In genomic region chr11:82387711-82388341, GRCm38 (mm10) we compare ENCODE assay signal across 8 mouse cellular contexts. TPM values are rescaled to one million over a fixed set of nuclear protein-coding genes. Genes with fewer than 3 reads are reported as not detected.
DNase-seq lines count a peak whose midpoint lies in the region; ATAC-seq lines count a peak whose summit lies in the region.

No protein-coding gene starts in this region.

- H3K9ac ChIP-seq in lung, embryonic 15.5 days = no peak overlapping the region
- peak overlapping the region; percentile 61 for H3K9ac ChIP-seq in forebrain, embryonic 14.5 days (ENCODE audit: low read length)
- no peak overlapping the region for H3K9ac ChIP-seq in limb, embryonic 15.5 days

- H3K4me3 ChIP-seq in lung, embryonic 15.5 days = peak overlapping the region; percentile 49
- peak overlapping the region; percentile 58 for H3K4me3 ChIP-seq in forebrain, embryonic 14.5 days (ENCODE audit: low read depth, low read length)
- H3K4me3 ChIP-seq in limb, embryonic 15.5 days = peak overlapping the region; percentile 55

- H3K9me3 ChIP-seq in lung, embryonic 15.5 days = no peaks in the 10 kb centered on the region
- no peaks in the 10 kb centered on the region for H3K9me3 ChIP-seq in forebrain, embryonic 14.5 days (replicated peaks; ENCODE audit: control insufficient read depth, low read length)
- H3K9me3 ChIP-seq in limb, embryonic 15.5 days = no peaks in the 10 kb centered on the region

- peaks cover 30% of the 10 kb centered on the region for H3K4me1 ChIP-seq in lung, embryonic 15.5 days
- H3K4me1 ChIP-seq in forebrain, embryonic 14.5 days (ENCODE audit: control insufficient read depth, insufficient read depth, low read length) = peaks cover 14% of the 10 kb centered on the region
- H3K4me1 ChIP-seq in limb, embryonic 15.5 days = peaks cover 36% of the 10 kb centered on the region

- DNase-seq in adrenal gland, postnatal 10 days = peak; percentile 19
- no peak for DNase-seq in adrenal gland, adult 8-10 months
- no peak for DNase-seq in lung, postnatal 10 days
- peak; percentile 28 for DNase-seq in forebrain, embryonic 14.5 days (ENCODE audit: low spot score)
- DNase-seq in right cerebral cortex, postnatal 4 days = peak; percentile 31
- DNase-seq in lung, postnatal 14 days = no peak

- WGBS in lung, embryonic 15.5 days = under 1% methylated on average over 47 of the region's 47 CpGs
- under 1% methylated on average over 47 of the region's 47 CpGs for WGBS in forebrain, embryonic 14.5 days
- under 1% methylated on average over 47 of the region's 47 CpGs for WGBS in limb, embryonic 15.5 days

- peak overlapping the region; percentile 96 for H3K4me2 ChIP-seq in lung, embryonic 15.5 days
- peak overlapping the region; percentile 95 for H3K4me2 ChIP-seq in forebrain, embryonic 14.5 days (ENCODE audit: low read length)
- peak overlapping the region; percentile 95 for H3K4me2 ChIP-seq in limb, embryonic 15.5 days

- ATAC-seq in lung, embryonic 15.5 days (ENCODE audit: borderline replicate concordance, extremely low read depth, low FRiP score, low TSS enrichment) = no peak
- no peak for ATAC-seq in forebrain, embryonic 14.5 days
- no peak for ATAC-seq in limb, embryonic 15.5 days (ENCODE audit: insufficient number of reproducible peaks, low FRiP score, low TSS enrichment, low read depth)

- H3K27ac ChIP-seq in lung, embryonic 15.5 days = no peak overlapping the region
- H3K27ac ChIP-seq in forebrain, embryonic 14.5 days (ENCODE audit: low read depth, low read length) = no peak overlapping the region
- H3K27ac ChIP-seq in limb, embryonic 15.5 days = no peak overlapping the region

- peaks cover 85% of the 10 kb centered on the region for H3K27me3 ChIP-seq in lung, embryonic 15.5 days
- peaks cover 39% of the 10 kb centered on the region for H3K27me3 ChIP-seq in forebrain, embryonic 14.5 days (replicated peaks; ENCODE audit: control insufficient read depth, insufficient read depth, low read length)
- peaks cover 96% of the 10 kb centered on the region for H3K27me3 ChIP-seq in limb, embryonic 15.5 days

- H3K36me3 ChIP-seq in lung, embryonic 15.5 days = no peaks in the 10 kb centered on the region
- H3K36me3 ChIP-seq in forebrain, embryonic 14.5 days (ENCODE audit: control insufficient read depth, insufficient read depth, low read length) = no peaks in the 10 kb centered on the region
- H3K36me3 ChIP-seq in limb, embryonic 15.5 days = no peaks in the 10 kb centered on the region

RNA-seq across cellular contexts. Expression of gene Tmem132e, which starts 0.9 kb away (rescaled TPM):
- total RNA-seq in adrenal gland, postnatal 10 days (2021) = 1 to 10 TPM in 1 of 2 experiments, under 1 TPM in 1; 0.73 to 1.1 TPM
- total RNA-seq in adrenal gland, adult 8-10 months (2022) = 1 to 10 TPM in 3 of 4 experiments, under 1 TPM in 1; 0.87 to 3.0 (median 2.4) TPM
- 0.11 and 0.12 TPM in 2 replicates for polyA plus RNA-seq in lung, embryonic 15.5 days (2015; fragmentation: Nextera tagmentation; extraction: Ambion mirVana)
- 0.85 and 0.89 TPM in 2 replicates for polyA plus RNA-seq in forebrain, embryonic 14.5 days (2014; fragmentation: Nextera tagmentation; extraction: Ambion mirVana)
- 0.56 and 0.67 TPM in 2 replicates for polyA plus RNA-seq in limb, embryonic 15.5 days (2015; fragmentation: Nextera tagmentation; extraction: Ambion mirVana)

Comparison
In these comparisons a context has a peak if more than half of its experiments do, and no peak if none do; other contexts are left out.
1. DNase-seq: peak in adrenal gland, postnatal 10 days (single experiment), forebrain, embryonic 14.5 days (single experiment) and right cerebral cortex, postnatal 4 days (single experiment); none in adrenal gland, adult 8-10 months (single experiment), lung, postnatal 10 days (single experiment) and lung, postnatal 14 days (single experiment).
2. Peak in every context shown above with its lines, with median percentiles within 50 percentile points of each other: H3K4me2 ChIP-seq and H3K4me3 ChIP-seq.